Mouse (Mus musculus) intestine, postnatal 0 days (tissue): Measurements from ENCODE around the gene Ank2. TPM values are rescaled to one million over a fixed set of nuclear protein-coding genes. Genes with fewer than 3 reads are reported as not detected.

Experiments used
- ATAC-seq: fragments of 200-750 bp; cut with Nextera tagmentation; 2 replicates; pipeline ENCODE4 v1.8.0; 2017; ENCODE audit warnings: mild to moderate bottlenecking, moderate TSS enrichment, moderate library complexity
- H3K27ac ChIP-seq: fragments of 300-500 bp; sonication (generic); 2 replicates; pipeline ENCODE4 v1.5.1; 2014; ENCODE audit warnings: mild to moderate bottlenecking, low read depth, low read length, moderate library complexity
- H3K27me3 ChIP-seq: fragments of 300-500 bp; sonication (generic); replicated peaks from 2 replicates; pipeline ENCODE4 v1.6.1; 2014; ENCODE audit warnings: low read length, mixed read lengths; ENCODE audit not compliant: control insufficient read depth, insufficient read depth
- H3K36me3 ChIP-seq: fragments of 300-500 bp; sonication (generic); 2 replicates; pipeline ENCODE4 v1.6.1; 2014; ENCODE audit warnings: mild to moderate bottlenecking, moderate library complexity; ENCODE audit not compliant: control insufficient read depth, insufficient read depth
- H3K4me1 ChIP-seq: fragments of 300-500 bp; sonication (generic); replicated peaks from 2 replicates; pipeline ENCODE4 v1.6.1; 2014; ENCODE audit warnings: antibody characterized with exemption, low read length, mixed read lengths; ENCODE audit not compliant: control insufficient read depth, insufficient read depth
- H3K4me2 ChIP-seq: fragments of 300-500 bp; sonication (generic); replicated peaks from 2 replicates; pipeline ENCODE4 v1.6.1; 2014; ENCODE audit warnings: low read depth, mild to moderate bottlenecking, moderate library complexity
- H3K4me3 ChIP-seq: fragments of 300-500 bp; sonication (generic); 2 replicates; pipeline ENCODE4 v1.5.1; 2014; ENCODE audit warnings: low read depth, low read length
- H3K9ac ChIP-seq: fragments of 300-500 bp; sonication (generic); 2 replicates; pipeline ENCODE4 v1.6.1; 2014; ENCODE audit warnings: mild to moderate bottlenecking, low read depth, low read length
- H3K9me3 ChIP-seq: fragments of 300-500 bp; sonication (generic); 2 replicates; pipeline ENCODE4 v1.6.1; 2016; ENCODE audit warnings: mixed run types; ENCODE audit not compliant: control insufficient read depth
- CTCF ChIP-seq: sonication (generic); IDR thresholded peaks from 2 replicates; pipeline ENCODE4 v1.5.1; 2016; ENCODE audit warnings: low read depth, mild to moderate bottlenecking, control low read depth, antibody characterized with exemption, moderate library complexity
- WGBS: fragments of 180-500 bp; shearing (Covaris S2); extraction: QIAGEN DNeasy Blood & Tissue Kit; methylation state at CpG from one replicate; pipeline ENCODE4 v1.1.7; 2014; 5-methylcytosine and 5-hydroxymethylcytosine counted together
- polyA plus RNA-seq: library from polyadenylated mRNA; unstranded; fragments of >200 nt; fragmentation: Nextera tagmentation; extraction: Ambion mirVana; gene quantifications from 2 replicates; pipeline ENCODE4 v1.2.1, GENCODE M21; 2015

Ank2 gene
- polyA plus RNA-seq, 1 experiment from 2014 or later: 9.0 TPM

DNA sequence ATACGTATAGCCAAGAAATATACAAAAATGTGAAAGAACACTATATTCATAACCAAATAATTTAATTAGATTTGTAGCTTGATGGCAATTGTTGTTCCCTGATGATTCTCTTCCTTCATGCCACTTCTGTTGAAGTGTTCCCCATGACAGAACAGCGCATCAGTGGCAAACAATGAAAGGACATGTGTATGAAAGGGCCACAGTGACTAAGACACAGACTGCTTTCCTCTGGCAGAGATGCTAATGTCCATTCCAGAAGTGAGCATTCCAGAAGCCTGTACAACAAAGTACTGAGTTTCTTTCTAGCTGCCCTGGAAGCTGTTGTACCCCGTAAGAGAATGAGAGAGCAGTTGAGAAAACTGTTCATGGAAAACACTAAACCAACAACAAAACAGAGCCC, 345.7 kb downstream of the Ank2 start:
- TF ChIP-seq CTCF: no peak
- H3K27me3 ChIP-seq: no peaks in the 10 kb centered on the region
- H3K9me3 ChIP-seq: no peaks in the 10 kb centered on the region
- no peak for ATAC-seq
- H3K27ac ChIP-seq: no peak overlapping the region
- no peaks in the 10 kb centered on the region for H3K36me3 ChIP-seq
- 81% methylated on average over 3 of the region's 3 CpGs for WGBS
- H3K4me1 ChIP-seq: no peaks in the 10 kb centered on the region
- no peak overlapping the region for H3K4me3 ChIP-seq
- no peak overlapping the region for H3K4me2 ChIP-seq
- H3K9ac ChIP-seq: no peak overlapping the region

DNA sequence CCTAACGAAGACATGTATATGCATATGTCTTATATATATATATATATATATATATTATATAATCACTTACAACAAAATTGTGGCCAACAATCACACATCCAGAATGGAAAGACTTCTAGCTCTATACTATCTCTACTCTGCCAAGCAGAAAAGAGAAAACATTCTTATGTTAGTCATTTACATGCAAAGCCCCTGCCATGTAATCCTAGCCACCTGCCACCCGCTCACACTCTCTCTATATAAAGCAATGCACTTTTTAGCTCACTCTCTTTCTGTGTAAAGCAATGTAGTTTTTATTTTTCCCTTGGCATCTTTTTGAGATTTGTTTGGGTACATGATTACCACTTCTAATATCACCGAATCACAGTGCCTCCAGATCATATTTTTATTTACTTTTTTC, 350.5 kb downstream of the Ank2 start:
- Histone ChIP-seq H3K4me2 (no peak overlapping the region), H3K27ac (no peak overlapping the region), H3K9me3 (no peaks in the 10 kb centered on the region), H3K9ac (no peak overlapping the region), H3K36me3 (no peaks in the 10 kb centered on the region), H3K4me1 (no peaks in the 10 kb centered on the region), H3K4me3 (no peak overlapping the region), H3K27me3 (no peaks in the 10 kb centered on the region)
- TF ChIP-seq CTCF: no peak
- ATAC-seq: no peak
- WGBS: 84% methylated on average over 3 of the region's 3 CpGs

DNA sequence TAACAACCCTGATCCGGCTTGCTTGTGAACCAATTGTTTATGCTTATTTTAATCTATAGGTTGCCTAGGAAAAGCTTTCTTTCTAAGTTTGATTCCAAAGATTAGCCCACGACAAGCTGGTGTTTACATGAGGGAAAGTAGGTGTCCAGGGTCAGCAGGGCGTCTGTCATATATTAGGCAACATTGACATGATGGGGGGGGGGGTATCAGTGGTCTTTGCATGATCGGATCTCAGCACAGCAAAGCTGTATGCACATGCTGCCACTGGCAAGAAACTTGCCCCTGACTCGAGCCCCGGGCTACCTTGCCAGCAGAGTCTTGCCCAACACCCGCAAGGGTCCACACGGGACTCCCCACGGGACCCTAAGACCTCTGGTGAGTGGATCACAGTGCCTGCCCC, 358.6 kb downstream of the Ank2 start:
- ATAC-seq: no peak
- no peaks in the 10 kb centered on the region for H3K4me1 ChIP-seq
- TF ChIP-seq CTCF: no peak
- H3K36me3 ChIP-seq: no peaks in the 10 kb centered on the region
- no peak overlapping the region for H3K4me3 ChIP-seq
- no peaks in the 10 kb centered on the region for H3K9me3 ChIP-seq
- WGBS: 80% methylated on average over 9 of the region's 9 CpGs
- no peak overlapping the region for H3K4me2 ChIP-seq
- H3K9ac ChIP-seq: no peak overlapping the region
- H3K27me3 ChIP-seq: no peaks in the 10 kb centered on the region
- H3K27ac ChIP-seq: no peak overlapping the region

DNA sequence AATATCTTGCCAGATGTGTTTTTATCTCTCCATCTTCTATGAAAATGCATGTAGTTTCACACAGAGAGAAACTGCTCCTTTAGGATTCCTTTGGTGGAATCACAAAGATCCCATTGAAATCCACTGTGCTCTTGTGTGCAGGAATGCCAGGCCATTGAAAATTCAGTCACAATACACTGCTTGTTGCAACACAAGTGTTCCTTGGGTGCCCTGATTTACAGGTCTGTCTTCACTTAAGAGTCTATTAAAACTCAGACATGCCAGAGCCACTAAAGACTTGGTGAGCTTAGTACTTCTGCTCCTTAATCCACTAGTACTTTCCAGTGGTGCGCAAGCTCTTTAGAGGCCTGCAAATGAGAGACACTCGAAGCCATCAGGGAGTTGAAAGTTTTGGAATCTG, 359.5 kb downstream of the Ank2 start:
- Histone ChIP-seq H3K36me3 (no peaks in the 10 kb centered on the region), H3K9ac (no peak overlapping the region), H3K4me1 (no peaks in the 10 kb centered on the region), H3K4me3 (no peak overlapping the region), H3K9me3 (no peaks in the 10 kb centered on the region), H3K4me2 (no peak overlapping the region), H3K27ac (no peak overlapping the region), H3K27me3 (no peaks in the 10 kb centered on the region)
- WGBS: 90% methylated on average over 2 of the region's 2 CpGs
- TF ChIP-seq CTCF: no peak
- no peak for ATAC-seq

DNA sequence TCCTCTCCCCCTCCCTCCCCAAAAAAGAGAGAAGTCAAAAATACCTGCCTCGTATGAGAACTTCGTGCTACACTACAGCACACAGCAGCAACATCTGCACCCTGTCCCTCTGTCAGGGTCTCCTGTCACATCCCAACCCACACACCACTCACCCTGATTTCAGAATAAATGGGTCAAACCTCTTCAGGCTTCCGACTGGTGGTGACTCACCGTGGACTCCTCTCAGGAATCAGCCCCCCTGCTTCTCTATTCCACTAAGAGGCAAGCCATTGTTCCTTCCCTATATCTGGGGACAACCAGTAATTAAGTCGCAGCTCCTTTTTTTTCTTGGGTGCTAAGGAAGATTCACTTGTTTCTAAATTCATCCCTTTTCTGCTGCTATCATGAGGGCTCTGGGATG, 361.6 kb downstream of the Ank2 start:
- Histone ChIP-seq H3K9ac (no peak overlapping the region), H3K4me2 (no peak overlapping the region), H3K4me3 (no peak overlapping the region), H3K27me3 (no peaks in the 10 kb centered on the region), H3K27ac (no peak overlapping the region), H3K4me1 (no peaks in the 10 kb centered on the region), H3K36me3 (no peaks in the 10 kb centered on the region), H3K9me3 (no peaks in the 10 kb centered on the region)
- ATAC-seq: no peak
- TF ChIP-seq CTCF: no peak
- WGBS: 70% methylated on average over 5 of the region's 5 CpGs

DNA sequence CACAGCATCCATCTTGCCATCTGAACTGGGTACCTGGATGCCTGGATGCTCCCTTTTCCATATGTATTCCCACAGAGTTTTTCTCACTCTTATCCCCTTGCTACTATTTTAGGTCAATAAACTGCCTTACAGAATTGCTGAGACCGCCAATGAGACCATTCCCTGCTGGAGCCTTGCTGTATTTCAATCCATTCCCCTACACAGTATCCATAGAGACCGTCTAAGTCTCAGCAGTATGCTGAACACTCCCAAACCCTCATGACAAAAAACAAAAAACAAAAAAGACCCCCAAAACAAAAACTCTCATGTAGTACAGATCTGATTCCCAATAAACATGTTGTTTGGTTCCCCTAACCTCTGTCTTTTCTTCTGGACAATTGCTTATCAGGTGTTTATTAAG, 365.1 kb downstream of the Ank2 start:
- no peak overlapping the region for H3K4me2 ChIP-seq
- no peak overlapping the region for H3K27ac ChIP-seq
- whole genome bisulfite sequencing: 80% methylated on average over 2 of the region's 2 CpGs
- no peak overlapping the region for H3K4me3 ChIP-seq
- no peak overlapping the region for H3K9ac ChIP-seq
- no peaks in the 10 kb centered on the region for H3K36me3 ChIP-seq
- H3K9me3 ChIP-seq: no peaks in the 10 kb centered on the region
- no peak for ATAC-seq
- TF ChIP-seq CTCF: no peak
- no peaks in the 10 kb centered on the region for H3K4me1 ChIP-seq
- H3K27me3 ChIP-seq: no peaks in the 10 kb centered on the region

DNA sequence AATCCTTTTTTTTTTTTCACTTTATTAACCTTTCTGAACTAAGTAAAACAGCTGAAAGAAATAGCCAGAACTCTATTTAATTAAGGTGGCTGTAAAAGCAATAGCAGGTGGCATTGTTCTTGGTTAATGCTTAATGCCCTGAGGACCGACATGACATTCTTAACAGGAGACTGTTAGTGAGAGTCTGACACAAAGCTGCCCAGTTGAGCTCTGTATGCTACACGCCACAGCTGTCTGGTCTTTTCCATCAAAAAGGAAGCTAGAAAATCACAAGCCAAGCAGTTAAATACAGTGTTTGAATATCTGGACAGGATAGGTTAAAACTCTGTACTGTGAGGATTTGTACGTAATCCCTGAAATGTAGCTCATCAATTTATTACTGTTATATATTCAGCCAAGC, 368.1 kb downstream of the Ank2 start:
- WGBS: 51% methylated on average over 3 of the region's 3 CpGs
- Histone ChIP-seq H3K4me2 (no peak overlapping the region), H3K9ac (no peak overlapping the region), H3K27me3 (no peaks in the 10 kb centered on the region), H3K27ac (no peak overlapping the region), H3K9me3 (no peaks in the 10 kb centered on the region), H3K4me1 (no peaks in the 10 kb centered on the region), H3K36me3 (no peaks in the 10 kb centered on the region), H3K4me3 (no peak overlapping the region)
- no peak for TF ChIP-seq CTCF
- ATAC-seq: no peak
